Mouse (Mus musculus) CH12.LX (cell line): ENCODE results near the gene Foxs1. TPM values are rescaled to one million over a fixed set of nuclear protein-coding genes. Genes with fewer than 3 reads are reported as not detected.

Experiments
- DNase-seq: peaks from one replicate; pipeline ENCODE4 v3.0.0-alpha.2; 2013; ENCODE audit errors: extremely low read depth
- H3K27ac ChIP-seq: 2 replicates; pipeline ENCODE4 v1.5.1; 2012; ENCODE audit warnings: low read depth, mild to moderate bottlenecking, control low read depth, moderate library complexity; ENCODE audit not compliant: insufficient read depth
- H3K27me3 ChIP-seq: replicated peaks from 2 replicates; pipeline ENCODE3; 2012; ENCODE audit warnings: inconsistent platforms
- H3K36me3 ChIP-seq, 2 experiments: replicated peaks in 1 of 2; 2 replicates each; pipeline versions ENCODE3 to v1.6.1; 2012; ENCODE audit warnings: inconsistent platforms in 1 of 2, low read length in 1 of 2, mild to moderate bottlenecking in 1 of 2, mixed read lengths in 1 of 2, moderate library complexity in 1 of 2; ENCODE audit not compliant: control insufficient read depth in 1 of 2, insufficient read depth in 1 of 2
- H3K4me1 ChIP-seq, 2 experiments: 2 replicates each; pipeline ENCODE4 v1.6.1; 2012; ENCODE audit warnings: inconsistent platforms in 1 of 2, moderate library complexity in 1 of 2; ENCODE audit not compliant: insufficient read depth in 2 of 2, control insufficient read depth in 1 of 2
- H3K4me2 ChIP-seq: 2 replicates; pipeline ENCODE4 v1.6.1; 2012; ENCODE audit warnings: low read depth, mild to moderate bottlenecking, control low read depth; ENCODE audit not compliant: poor library complexity, insufficient read depth, severe bottlenecking
- H3K4me3 ChIP-seq, 3 experiments: fragments of 150-350 bp in 1 of 3; sonication (generic) in 1 of 3; replicated peaks in 1 of 3; 2 replicates each; pipeline versions ENCODE3 to v1.5.1; 2011 to 2012; ENCODE audit warnings: low read depth in 2 of 3, low read length in 2 of 3, mild to moderate bottlenecking in 2 of 3, moderate library complexity in 2 of 3, control low read depth in 1 of 3, improper control_type of control experiment in 1 of 3, inconsistent platforms in 1 of 3, mixed read lengths in 1 of 3; ENCODE audit not compliant: poor library complexity in 1 of 3
- H3K79me2 ChIP-seq: replicated peaks from 2 replicates; pipeline ENCODE4 v1.6.1; 2012; ENCODE audit warnings: mild to moderate bottlenecking, moderate library complexity; ENCODE audit not compliant: control insufficient read depth, poor library complexity, insufficient read depth, severe bottlenecking; ENCODE audit errors: extremely low read depth
- H3K9ac ChIP-seq: 2 replicates; pipeline ENCODE4 v1.6.1; 2012; ENCODE audit warnings: low read depth, mild to moderate bottlenecking, control low read depth, moderate library complexity; ENCODE audit not compliant: insufficient read depth
- H3K9me3 ChIP-seq: replicated peaks from 2 replicates; pipeline ENCODE3; 2012; ENCODE audit warnings: low read length, inconsistent platforms, mixed read lengths
- CHD2 ChIP-seq: IDR thresholded peaks from 2 replicates; pipeline ENCODE4 v1.6.1; 2011; ENCODE audit warnings: low read length, improper control_type of control experiment
- CTCF ChIP-seq, 2 experiments: IDR thresholded peaks in 1 of 2; conservative IDR thresholded peaks in 1 of 2; 2 replicates each; pipeline ENCODE4 v1.5.1; 2011 to 2012; ENCODE audit warnings: low read depth in 2 of 2, low read length in 2 of 2, improper control_type of control experiment in 1 of 2, inconsistent platforms in 1 of 2, mild to moderate bottlenecking in 1 of 2, moderate library complexity in 1 of 2
- EP300 ChIP-seq: IDR thresholded peaks from 2 replicates; pipeline ENCODE4 v1.6.1; 2011; ENCODE audit warnings: low read length, improper control_type of control experiment
- ETS1 ChIP-seq: conservative IDR thresholded peaks from 2 replicates; pipeline ENCODE4 v1.6.1; 2012; ENCODE audit warnings: low read depth, mild to moderate bottlenecking, inconsistent platforms, low read length, improper control_type of control experiment, moderate library complexity
- IRF4 ChIP-seq: IDR thresholded peaks from 2 replicates; pipeline ENCODE4 v1.6.1; 2014; ENCODE audit warnings: low read depth, mild to moderate bottlenecking, inconsistent platforms, low read length, improper control_type of control experiment
- JUN ChIP-seq: IDR thresholded peaks from 2 replicates; pipeline ENCODE4 v1.6.1; 2011; ENCODE audit warnings: low read depth, mild to moderate bottlenecking, low read length, improper control_type of control experiment, moderate library complexity; ENCODE audit not compliant: insufficient read depth
- MAX ChIP-seq: IDR thresholded peaks from 2 replicates; pipeline ENCODE4 v1.6.1; 2011; ENCODE audit warnings: low read length, improper control_type of control experiment
- MEF2A ChIP-seq: IDR thresholded peaks from 2 replicates; pipeline ENCODE4 v1.6.1; 2014; ENCODE audit warnings: low read depth, mild to moderate bottlenecking, inconsistent platforms, low read length, improper control_type of control experiment, borderline replicate concordance
- MYC ChIP-seq: IDR thresholded peaks from 2 replicates; pipeline ENCODE4 v1.6.1; 2011; ENCODE audit warnings: low read depth, mild to moderate bottlenecking, improper control_type of control experiment, low read length
- NELFE ChIP-seq: IDR thresholded peaks from 2 replicates; pipeline ENCODE4 v1.6.1; 2011; ENCODE audit warnings: low read depth, low read length, improper control_type of control experiment
- NRF1 ChIP-seq: IDR thresholded peaks from 2 replicates; pipeline ENCODE4 v1.6.1; 2014; ENCODE audit warnings: low read depth, mild to moderate bottlenecking, inconsistent platforms, low read length, improper control_type of control experiment, moderate library complexity
- PAX5 ChIP-seq: IDR thresholded peaks from 2 replicates; pipeline ENCODE4 v1.6.1; 2012; ENCODE audit warnings: low read length, inconsistent platforms, mixed read lengths
- POLR2A ChIP-seq: IDR thresholded peaks from 2 replicates; pipeline ENCODE4 v1.6.1; 2011; ENCODE audit warnings: low read depth, mild to moderate bottlenecking, improper control_type of control experiment, low read length
- POLR2AphosphoS2 ChIP-seq: IDR thresholded peaks from 2 replicates; pipeline ENCODE4 v1.6.1; 2011; ENCODE audit warnings: low read depth, low read length, improper control_type of control experiment
- RAD21 ChIP-seq: IDR thresholded peaks from 2 replicates; pipeline ENCODE4 v1.6.1; 2011; ENCODE audit warnings: low read depth, mild to moderate bottlenecking, low read length, improper control_type of control experiment, moderate library complexity
- SIN3A ChIP-seq: IDR thresholded peaks from 2 replicates; pipeline ENCODE4 v1.6.1; 2012; ENCODE audit warnings: low read length, improper control_type of control experiment, inconsistent platforms
- TBP ChIP-seq: conservative IDR thresholded peaks from 2 replicates; pipeline ENCODE4 v1.6.1; 2011; ENCODE audit warnings: low read depth, low read length, improper control_type of control experiment
- TCF12 ChIP-seq: IDR thresholded peaks from 2 replicates; pipeline ENCODE4 v1.6.1; 2014; ENCODE audit warnings: low read depth, mild to moderate bottlenecking, inconsistent platforms, low read length, improper control_type of control experiment
- USF2 ChIP-seq: conservative IDR thresholded peaks from 2 replicates; pipeline ENCODE4 v1.6.1; 2011; ENCODE audit warnings: low read depth, low read length, improper control_type of control experiment
- ZKSCAN1 ChIP-seq: IDR thresholded peaks from 2 replicates; pipeline ENCODE4 v1.6.1; 2012; ENCODE audit warnings: low read depth, inconsistent platforms, low read length, improper control_type of control experiment, borderline replicate concordance
- ZMIZ1 ChIP-seq: IDR thresholded peaks from 2 replicates; pipeline ENCODE4 v1.6.1; 2012; ENCODE audit warnings: low read depth, mild to moderate bottlenecking, inconsistent platforms, low read length, improper control_type of control experiment
- ZNF384 ChIP-seq: IDR thresholded peaks from 2 replicates; pipeline ENCODE4 v1.6.1; 2012; ENCODE audit warnings: low read depth, low read length, improper control_type of control experiment, inconsistent platforms
- dilution Hi-C: fragments of 300-500 bp; cut with MboI; formaldehyde crosslinking; loops from 2 replicates; pipeline ENCODE4 v1.14.3; 2020; ENCODE audit warnings: low sequenced_read_pairs; ENCODE audit not compliant: extremely low pct_unique_long_range_greater_than_20kb, extremely low pct_ligation_motif_present
- in situ Hi-C: fragments of 300-500 bp; cut with MboI; formaldehyde crosslinking; loops from 3 replicates; pipeline ENCODE4 v1.14.3; 2019; ENCODE audit warnings: low sequenced_read_pairs, low pct_ligation_motif_present, low pct_unique_long_range_greater_than_20kb, mixed read lengths
- polyA plus RNA-seq: library from polyadenylated mRNA; unstranded; fragments of >175 nt; gene quantifications from 2 replicates; pipeline ENCODE4 v1.2.1, GENCODE M21; 2012; ENCODE audit warnings: low read depth; ENCODE audit not compliant: insufficient read length
- total RNA-seq, 2 experiments: library from RNA; depleted of rRNA; stranded (reverse); fragments of 300-350 nt in 1 of 2; fragments of >200 nt in 1 of 2; gene quantifications; 2 replicates each; pipeline ENCODE4 v1.2.3; 2012 to 2014

Gene Foxs1
- total RNA-seq (2012; rRNA removed) (6.1 and 7.1 TPM in 2 replicates), total RNA-seq (2014; rRNA removed) (7.8 and 9.1 TPM in 2 replicates), polyA plus RNA-seq (7.6 and 9.5 TPM in 2 replicates)

GRCm38 (mm10) chr2:152933048-152933447 lies at the start of gene Foxs1:
Gene Foxs1, minus strand, starts transcription at chr2:152933208.
- peak within 1 kb of the TSS in 2 of 3 experiments; percentile 46 to 57 for H3K4me3 ChIP-seq
- TF ChIP-seq ZKSCAN1 (no peak), TCF12 (no peak), EP300 (no peak), SIN3A (no peak), MEF2A (no peak), RAD21 (no peak), JUN (no peak), IRF4 (no peak), ETS1 (no peak), NRF1 (no peak), MYC (no peak), TBP (no peak), USF2 (no peak), POLR2AphosphoS2 (no peak), NELFE (no peak), MAX (no peak), PAX5 (no peak), POLR2A (no peak), CTCF (conservative IDR thresholded peaks at IDR 0.05 in 1 of 2, IDR thresholded peaks at IDR 0.05 in 1 of 2; ENCODE audit: low read depth in 2 of 2, low read length in 2 of 2) (no peak), CHD2 (no peak)
- in situ Hi-C loops (no loop called here), dilution Hi-C loops (no loop called here)
- no peaks in the 10 kb centered on the region for H3K36me3 ChIP-seq
- DNase-seq = peak; percentile 61
- no peaks in the 10 kb centered on the region for H3K79me2 ChIP-seq
- H3K27ac ChIP-seq = no peak within 1 kb of the TSS
- no peak within 1 kb of the TSS for H3K9ac ChIP-seq
- H3K27me3 ChIP-seq = peaks cover 33% of the 10 kb centered on the region
- peak within 1 kb of the TSS; percentile 13; the same call in 1 of the 2 replicates for H3K4me2 ChIP-seq
- H3K9me3 ChIP-seq = no peaks in the 10 kb centered on the region
- H3K4me1 ChIP-seq = peaks cover 4 to 58% of the 10 kb centered on the region in 2 experiments

DNA sequence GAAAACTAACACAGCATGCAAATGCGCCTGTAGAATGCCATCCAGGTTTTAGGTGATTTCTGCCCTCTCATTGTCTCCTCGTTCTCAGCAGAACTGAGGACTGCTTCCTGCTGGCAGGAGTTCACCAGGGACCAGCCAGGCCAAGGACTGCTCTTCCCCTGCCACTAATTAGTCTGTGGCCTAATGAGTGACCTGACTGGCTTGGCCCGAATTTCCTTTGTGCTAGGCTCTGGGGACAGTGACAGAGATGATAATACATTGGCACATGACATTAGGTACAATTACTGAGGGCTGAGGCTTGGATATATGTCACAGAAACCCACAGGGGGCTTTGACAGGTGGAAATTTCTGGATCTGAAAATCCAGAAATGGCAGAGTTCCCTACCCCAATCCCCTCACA lies 44.0 kb upstream of the Foxs1 start:
- Histone ChIP-seq H3K27ac (no peak overlapping the region), H3K4me2 (no peak overlapping the region), H3K27me3 (peaks cover 89% of the 10 kb centered on the region), H3K79me2 (no peaks in the 10 kb centered on the region), H3K4me3 (no peak overlapping the region), H3K36me3 (no peaks in the 10 kb centered on the region), H3K4me1 (no peaks in the 10 kb centered on the region), H3K9me3 (no peaks in the 10 kb centered on the region), H3K9ac (no peak overlapping the region)
- dilution Hi-C loops = no loop called here
- TF ChIP-seq ZMIZ1 (no peak), MYC (no peak), CHD2 (no peak), MEF2A (no peak), CTCF (conservative IDR thresholded peaks at IDR 0.05 in 1 of 2, IDR thresholded peaks at IDR 0.05 in 1 of 2; ENCODE audit: low read depth in 2 of 2, low read length in 2 of 2) (no peak), ZNF384 (no peak)
- in situ Hi-C loops = no loop called here
- no peak for DNase-seq
